Mouse (Mus musculus): ENCODE measurements at regions not wholly inside any gene's neighbourhood (a gene's known extent, or its start where the extent isn't known, plus 50 kb on each side); places are given as distances from the start of the nearest gene placed in this dataset.
A peak's percentile ranks its signal among the peaks of the same experiment; 100 is the strongest.
"Not testable (repeated sequence)": the region's sequence is repeated elsewhere in the genome, so short reads cannot be mapped to it uniquely, and the experiment has no call there.

DNA sequence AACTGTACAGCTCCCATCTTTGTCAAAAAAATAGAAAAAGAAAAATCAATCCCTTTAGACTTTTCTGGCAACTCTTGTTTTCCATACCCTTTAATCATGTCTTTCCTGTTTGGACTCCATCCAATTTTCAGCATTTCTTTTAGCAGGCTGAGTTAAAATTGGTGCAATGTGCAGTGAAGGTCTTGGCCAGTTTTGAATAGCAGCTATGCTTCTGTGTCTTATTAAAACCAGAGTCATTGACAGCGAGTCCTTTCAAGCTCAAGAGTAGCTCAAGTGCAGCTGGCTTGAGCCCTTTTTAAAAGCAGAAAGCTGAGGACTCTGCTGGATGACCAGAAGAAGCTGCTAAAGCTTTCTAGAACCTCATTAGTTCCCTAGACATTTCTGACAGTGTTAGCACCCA is 952.7 kb downstream of the Poteg start:
- no peak for DNase-seq

DNA sequence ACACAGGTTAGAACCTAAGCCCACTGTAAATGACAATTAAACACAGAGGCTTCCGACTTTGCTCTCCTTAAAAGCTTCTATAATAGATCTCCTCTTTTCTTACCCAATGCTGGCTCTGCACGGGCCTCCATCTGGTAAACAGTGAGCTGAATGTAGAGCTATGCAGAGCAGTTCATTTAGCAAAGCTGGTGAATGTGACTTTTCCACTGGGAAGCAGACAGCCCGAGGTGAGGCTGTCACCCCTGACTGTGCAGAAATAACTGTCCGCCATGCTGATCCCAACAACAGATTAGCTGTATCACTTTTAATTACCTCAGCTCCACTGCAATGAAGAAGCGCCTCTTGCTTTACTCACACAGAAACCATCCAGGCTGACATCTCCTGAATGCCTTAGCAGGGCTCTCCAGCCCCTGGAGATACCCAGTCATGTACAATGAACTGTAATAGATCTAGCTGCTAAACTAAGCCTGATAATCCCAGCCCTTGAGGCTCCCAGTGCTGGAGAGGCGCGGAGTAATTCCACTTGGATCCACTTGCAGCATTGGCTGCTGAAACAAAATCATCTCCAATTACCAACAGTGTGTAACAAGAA is 980.2 kb downstream of the Poteg start:
- no peak for DNase-seq

DNA sequence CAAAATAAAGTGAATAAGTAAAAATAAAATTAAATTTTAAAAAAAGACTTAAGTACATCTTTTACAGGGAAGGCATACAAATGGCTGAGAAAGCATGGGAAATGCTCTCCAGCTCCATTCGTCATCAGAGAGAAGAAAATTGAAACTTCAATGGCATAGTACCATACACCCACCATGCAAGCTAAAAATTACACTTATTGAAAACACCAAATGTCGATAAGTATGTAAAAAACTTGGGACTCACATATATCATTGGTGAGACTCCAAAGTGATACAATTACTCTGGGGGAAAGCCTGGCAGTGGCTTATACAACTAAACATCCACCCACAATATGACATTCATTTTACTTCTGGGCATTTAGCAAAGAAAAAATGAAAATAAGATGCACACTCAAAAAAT is 1025.7 kb downstream of the Poteg start:
- no peak for DNase-seq

DNA sequence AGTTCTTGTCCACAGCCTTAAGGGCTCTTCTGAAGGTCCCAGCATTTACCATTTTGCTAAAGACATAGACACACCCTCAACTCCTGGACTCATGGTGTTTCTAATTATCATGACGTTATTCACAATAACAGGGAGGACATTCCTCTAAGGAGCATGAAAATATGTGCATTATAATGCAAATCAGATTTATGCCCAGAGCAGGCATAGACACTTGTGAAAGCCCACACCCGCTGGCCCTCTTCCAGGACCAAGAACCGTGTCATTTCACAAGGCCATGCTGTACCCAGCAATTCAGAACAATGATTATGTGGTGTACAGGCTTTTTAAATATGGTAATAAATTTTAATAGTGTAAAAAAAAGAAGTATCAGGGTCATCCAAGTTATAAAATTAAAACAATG is 1040.4 kb downstream of the Poteg start:
- DNase-seq, result no peak

DNA sequence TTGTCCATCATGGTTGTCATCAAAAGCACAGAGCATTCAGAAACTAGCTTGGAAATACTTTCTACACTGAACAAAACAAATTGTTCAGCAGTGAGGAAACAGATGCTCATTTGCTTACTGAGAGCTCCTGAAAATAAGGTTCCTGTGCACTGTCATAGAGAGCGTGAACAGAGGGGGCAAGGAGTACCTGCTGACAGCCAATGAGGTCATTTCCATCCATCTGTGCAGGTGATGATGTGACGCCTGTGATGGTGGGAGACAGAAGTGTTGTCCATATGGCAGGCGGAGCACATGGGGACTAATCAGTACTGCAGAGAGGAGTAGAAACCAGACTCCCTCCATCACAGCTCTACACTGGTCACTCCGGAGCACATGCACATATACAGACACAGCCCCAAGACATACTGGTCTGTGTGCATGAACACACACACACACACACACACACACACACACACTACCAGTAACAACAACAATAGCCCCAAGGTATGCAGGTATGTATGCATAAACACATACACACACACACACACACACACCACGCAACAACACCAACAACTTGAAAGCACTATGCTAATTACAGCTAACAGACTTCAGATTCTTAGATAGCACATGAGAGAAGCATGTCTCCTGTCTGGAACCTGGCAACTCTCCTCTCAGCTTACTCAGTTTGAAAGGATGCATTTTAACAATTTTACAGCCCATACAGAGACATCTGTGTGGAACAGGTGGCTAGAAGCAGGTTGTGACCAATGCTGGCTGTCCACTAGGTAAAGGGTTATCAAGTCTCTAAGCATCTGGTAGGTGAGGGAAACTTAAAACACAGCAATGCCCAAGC is 1056.2 kb downstream of the Poteg start:
- DNase-seq, result no peak

GRCm38 (mm10) chr8:28523506-28523905 is 1076.0 kb downstream of the Poteg start:
- not testable (repeated sequence) for DNase-seq

GRCm38 (mm10) chr8:28547236-28547635 is 1099.8 kb downstream of the Poteg start:
- DNase-seq, result no peak

DNA sequence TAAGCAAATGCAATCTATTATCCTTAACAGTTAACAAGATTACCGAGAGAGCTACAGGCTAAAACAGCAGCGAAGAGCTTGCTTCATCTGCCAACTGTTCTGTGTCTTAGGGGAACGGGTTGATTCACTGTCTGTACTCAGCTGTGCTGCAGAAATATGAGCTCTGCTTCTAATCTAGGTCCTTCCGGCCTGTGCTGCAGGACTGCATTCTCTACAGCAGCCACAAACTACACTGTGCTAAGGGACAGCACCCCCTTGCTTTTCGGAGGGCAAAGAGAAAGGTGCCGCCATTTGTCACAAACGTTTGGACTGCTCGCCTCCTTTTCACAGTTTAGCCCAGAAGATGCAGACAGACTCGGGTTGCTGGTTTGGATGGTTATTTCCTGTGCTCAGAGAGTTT is 1112.4 kb downstream of the Poteg start:
- DNase-seq, result no peak

GRCm38 (mm10) chr8:28579250-28579651 is 1131.8 kb downstream of the Poteg start:
- no peak for DNase-seq

- DNase-seq, result no peak
Observed at GRCm38 (mm10) chr8:28580821-28581220, 1133.4 kb downstream of the Poteg start.

DNA sequence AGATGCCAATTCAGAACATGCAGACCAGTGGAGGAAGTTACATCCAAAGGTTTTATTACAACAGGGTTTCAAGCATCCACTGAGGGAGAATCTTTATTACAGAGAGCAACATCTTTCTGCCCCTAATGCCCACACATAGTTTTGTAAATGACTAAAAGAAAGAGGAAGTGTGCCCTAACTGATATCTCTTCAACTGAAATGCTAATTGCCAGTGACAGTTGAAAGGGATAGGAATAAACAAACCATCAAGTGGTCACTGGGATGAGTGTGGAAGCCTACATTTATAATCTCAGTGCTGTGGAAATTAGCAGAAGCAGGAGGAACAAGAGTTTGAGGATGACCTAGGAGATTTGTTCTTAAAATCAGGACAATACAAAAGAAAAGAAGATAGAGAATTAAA is 1142.5 kb downstream of the Poteg start:
- no peak for DNase-seq

DNA sequence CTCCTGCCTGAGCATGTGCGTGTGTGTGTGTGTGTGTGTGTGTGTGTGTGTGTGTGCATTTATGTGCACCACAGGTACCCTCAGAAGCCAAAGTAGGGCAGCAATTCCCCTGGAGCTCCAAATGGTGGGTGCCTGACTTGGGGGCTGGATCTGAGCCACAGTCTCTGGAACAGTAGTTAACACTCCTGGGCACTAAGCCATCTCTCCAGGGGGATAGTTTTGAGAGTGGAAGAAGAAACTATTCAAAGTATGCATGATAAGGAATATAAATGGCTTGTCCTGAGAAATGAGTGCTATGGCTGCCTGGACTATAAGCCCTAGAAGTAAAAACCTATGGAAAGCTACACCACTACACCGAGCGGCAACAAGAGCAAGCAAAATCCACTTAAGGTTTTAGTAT is 1145.8 kb downstream of the Poteg start:
- peak; percentile 36 for DNase-seq

DNA sequence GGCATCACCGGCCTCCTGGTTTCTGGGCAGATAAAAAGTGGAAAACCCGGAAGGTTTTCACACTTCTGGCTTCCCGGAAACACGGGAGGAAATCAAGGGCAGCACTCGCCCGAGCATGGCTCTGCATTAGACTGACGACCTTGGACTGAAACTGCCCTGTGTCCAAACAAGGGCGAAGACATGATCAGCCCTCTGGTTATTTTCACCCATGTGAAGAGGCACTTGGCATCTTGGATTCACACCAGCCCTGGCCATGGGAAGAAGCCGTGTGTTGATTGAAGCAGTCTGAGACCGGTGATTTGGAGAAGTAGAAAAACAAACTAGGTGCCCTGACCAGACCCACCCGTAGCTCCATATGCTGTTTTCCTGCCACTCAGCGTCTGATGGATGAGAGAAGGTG is 1146.7 kb downstream of the Poteg start:
- DNase-seq, result peak; percentile 9

DNA sequence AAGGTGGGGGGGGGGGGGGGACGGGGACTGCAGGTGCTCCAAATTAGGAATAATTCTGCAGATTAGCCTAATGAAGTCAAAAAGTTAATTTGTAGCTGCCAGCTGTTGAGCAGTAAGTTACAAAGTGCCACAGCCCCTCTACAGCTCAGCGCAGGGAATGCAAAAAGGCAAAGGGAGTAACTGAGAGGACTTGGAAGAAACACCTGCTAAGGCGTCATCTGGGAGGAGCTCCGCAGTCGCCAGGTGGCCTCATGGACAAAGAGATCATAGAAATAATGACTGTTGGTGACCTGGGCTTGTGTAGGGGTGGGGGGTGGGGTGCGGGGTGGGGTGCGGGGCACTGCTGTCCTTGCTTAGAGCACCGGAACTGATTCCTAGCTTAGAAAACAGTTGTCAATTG is 1147.1 kb downstream of the Poteg start:
- no peak for DNase-seq

DNA sequence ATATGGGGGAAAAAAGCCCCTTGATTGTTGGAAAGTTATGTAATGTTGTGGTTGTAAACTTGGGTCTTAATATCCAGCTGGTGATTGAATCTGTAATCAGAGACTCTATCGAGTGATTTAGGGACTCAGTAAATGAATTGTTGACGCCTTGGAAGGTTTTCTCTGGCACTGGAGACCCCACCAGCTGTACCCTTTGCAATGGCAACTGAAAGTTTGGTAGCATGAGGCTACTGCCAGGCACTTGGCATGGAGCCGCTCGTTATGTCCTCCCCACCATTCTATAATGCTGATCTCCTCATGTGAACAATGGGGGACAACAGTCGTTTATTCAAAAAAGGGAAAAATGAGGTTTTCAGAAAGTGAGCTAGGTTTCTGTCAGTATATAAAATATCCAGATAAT is 1148.4 kb downstream of the Poteg start:
- DNase-seq, result no peak
